Mouse (Mus musculus): ENCODE data around the gene Atp13a3.

Atp13a3 gene

DNA sequence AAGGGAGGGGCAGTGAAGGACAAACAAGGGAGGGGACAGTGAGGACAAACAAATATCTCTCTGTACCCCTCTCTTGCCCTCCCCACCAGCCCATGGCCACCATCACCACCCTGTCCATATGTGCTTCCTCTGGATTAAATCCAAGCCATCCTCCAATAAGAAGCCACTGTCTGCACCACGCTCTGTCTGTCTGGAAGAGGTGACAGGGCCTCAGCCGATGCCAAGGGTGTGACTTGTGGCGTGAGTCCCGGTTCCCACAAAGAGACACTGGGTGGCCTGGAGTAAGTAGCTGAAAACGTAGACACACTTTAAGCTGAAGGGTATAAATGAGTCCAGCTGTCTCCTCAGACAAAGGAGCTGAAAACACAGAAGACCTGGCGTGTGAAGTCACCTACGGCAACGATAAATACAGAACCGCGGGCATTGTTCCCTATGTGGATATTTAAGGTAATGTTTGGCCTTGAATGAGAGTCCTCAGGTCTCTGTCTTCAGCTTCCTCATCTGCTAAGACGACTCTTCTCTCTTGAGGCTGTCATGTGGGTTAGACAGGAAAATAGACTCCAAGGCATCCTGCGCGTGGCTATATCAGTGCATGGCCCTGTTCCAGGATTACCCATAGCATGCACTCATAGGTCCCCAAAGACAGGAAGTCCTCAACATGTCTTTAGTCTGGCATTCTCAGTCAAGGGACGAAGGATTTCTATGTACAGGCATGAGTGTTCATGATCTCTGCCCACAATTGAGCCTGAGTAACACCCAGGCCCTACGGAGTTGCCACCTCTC, 130.0 kb downstream of the Atp13a3 start:
- no peak for DNase-seq

DNA sequence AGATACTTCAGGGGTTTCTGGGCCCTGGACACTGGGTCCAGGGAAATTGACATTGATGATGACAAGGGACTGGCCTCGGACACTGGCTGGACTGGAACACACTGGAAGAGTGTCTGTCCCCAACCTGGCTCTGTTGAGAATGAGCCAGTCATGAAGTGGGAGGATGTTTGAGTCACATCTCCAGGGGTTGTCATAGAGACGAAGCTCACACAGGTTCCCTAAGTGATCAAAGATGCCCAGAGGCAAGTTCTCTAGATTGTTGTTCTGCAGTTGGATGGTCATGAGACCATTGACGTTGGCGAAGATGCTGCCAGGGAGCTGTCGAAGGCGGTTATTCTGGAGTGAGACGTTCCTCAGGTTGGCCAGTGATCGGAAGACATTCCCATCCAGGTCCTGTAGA, 132.7 kb downstream of the Atp13a3 start:
- no peak for DNase-seq

DNA sequence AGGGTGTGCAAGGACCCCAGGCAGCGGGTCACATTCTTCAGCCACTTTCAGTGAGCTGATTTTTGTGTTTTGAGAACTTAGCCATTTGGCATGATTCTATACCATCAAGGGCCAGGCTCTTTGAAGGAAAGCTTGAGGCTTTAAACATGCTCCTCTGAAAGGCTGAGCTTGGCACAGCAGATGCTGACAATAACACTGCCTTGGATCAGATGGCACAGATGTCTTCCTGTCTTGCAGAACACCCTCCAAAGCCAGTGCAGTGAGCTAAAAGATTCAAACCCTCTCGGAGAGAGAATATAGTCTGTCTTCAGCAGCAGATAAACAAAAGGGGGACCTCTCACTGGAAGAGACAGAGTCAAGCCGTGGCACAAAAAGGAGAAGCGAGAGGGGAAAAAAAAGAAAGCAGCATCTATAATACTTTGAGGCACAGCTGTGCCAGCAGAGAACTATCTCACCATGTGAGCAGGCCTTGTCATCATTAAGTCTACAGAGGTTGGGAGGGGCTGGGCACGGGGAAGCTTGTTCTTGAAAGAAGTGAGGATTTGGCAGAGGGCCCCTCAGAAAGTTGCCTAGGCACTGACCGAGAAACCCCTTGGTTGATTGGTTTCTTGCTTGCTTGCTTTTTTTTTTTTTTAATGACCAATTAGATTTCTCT, 133.7 kb downstream of the Atp13a3 start:
- no peak for DNase-seq

DNA sequence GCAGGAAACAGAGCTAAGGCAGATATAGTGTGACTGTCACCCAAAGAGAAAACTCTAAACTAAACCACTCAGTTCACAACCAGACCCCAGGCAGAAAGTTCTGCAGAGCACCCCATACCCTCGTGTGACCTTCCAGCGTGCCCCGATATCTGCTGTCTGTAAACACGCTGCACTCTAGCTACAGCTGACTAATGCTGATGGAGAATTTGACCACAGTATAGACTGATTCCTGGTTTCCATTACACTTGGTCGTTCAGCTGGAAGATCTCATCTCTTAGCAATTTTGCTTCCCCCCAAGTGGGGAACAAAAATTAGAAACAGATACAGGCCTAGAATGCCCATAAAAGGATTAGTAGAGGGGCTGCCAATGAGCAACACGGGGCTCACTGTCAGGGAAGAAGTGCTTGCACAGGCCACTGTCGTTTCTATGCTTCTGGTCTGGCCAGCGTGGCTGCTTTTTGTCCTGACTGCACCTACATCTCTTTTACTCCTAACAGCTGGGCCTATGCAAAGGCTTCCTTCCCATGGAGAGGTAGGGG, 134.5 kb downstream of the Atp13a3 start:
- no peak for DNase-seq

- DNase-seq, result no peak
Observed at GRCm38 (mm10) chr16:30267359-30267758, 138.4 kb downstream of the Atp13a3 start, which contains the start of gene Cpn2. Gene Cpn2 (minus strand): TSS chr16:30267499.

- no peak for DNase-seq
Observed at GRCm38 (mm10) chr16:30266561-30266960, 139.2 kb downstream of the Atp13a3 start.

DNA sequence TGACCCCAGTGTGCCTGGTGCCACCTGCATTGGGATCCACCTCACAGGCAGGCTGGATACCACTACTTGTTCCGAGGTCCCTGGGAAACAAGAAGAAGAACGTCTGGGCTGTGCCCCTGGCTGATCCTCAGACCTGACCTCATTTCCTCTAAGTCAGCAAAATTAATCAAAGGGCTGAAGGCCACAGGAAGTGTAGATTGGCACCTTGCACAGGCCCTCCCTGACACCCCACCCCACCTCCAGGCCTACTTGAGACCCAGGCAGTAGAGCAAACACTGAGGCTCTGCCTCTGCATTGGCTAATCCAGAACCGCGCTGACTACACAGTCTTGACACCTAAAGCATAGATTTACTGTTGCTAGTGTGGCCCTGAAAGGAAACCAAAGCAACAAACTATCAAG, 140.2 kb downstream of the Atp13a3 start:
- no peak for DNase-seq

GRCm38 (mm10) chr16:30263156-30263555, 142.6 kb downstream of the Atp13a3 start:
- DNase-seq, result no peak

GRCm38 (mm10) chr16:30262664-30263063, 143.1 kb downstream of the Atp13a3 start:
- DNase-seq, result peak; percentile 52 to 57

Data from lung, adult 18-20 months (tissue).